Mouse (Mus musculus) spleen, adult 2 months (tissue): Measurements from ENCODE around the gene Tmcc1.

Experiments used
- CTCF ChIP-seq: fragments of 200-500 bp; IDR thresholded peaks from 2 replicates; pipeline ENCODE4 v1.5.1; 2011; ENCODE audit warnings: mild to moderate bottlenecking, inconsistent platforms; ENCODE audit not compliant: insufficient read depth, insufficient read length, insufficient replicate concordance; ENCODE audit errors: extremely low read depth
- POLR2A ChIP-seq: fragments of 200-500 bp; IDR thresholded peaks from 2 replicates; pipeline ENCODE4 v1.6.1; 2011; ENCODE audit warnings: low read depth, low read length, inconsistent platforms

DNA sequence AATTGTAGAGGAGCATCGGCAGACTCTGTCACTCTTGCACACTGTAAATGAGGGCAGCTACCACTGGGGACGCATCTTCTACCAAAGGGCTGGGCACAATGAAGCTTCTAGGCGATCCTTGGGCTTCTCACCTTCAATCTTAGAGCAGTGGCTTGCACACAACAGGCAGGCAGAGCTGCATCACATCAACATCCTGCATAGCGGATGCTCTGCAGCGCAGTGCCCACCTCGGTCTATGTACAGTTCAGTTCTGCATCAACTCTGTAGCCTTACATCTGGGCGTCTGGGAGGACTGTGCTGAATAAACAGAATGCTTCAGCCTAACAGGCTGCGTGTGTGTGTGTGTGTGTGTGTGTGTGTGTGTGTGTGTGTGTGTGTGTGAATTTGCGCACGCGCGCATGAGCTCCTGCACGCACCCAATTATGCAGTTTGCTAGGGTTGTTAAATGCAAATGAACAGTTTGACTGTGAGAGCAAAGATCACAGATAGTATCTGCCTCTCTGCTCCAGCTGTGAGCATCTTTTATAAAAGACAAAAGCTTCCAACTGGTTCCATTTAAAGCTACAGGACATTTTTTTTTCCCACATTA lies 136.5 kb downstream of the Tmcc1 start:
- no peak for TF ChIP-seq POLR2A
- no peak for TF ChIP-seq CTCF
